Mouse (Mus musculus): ENCODE measurements around the gene Homer2.

DNA sequence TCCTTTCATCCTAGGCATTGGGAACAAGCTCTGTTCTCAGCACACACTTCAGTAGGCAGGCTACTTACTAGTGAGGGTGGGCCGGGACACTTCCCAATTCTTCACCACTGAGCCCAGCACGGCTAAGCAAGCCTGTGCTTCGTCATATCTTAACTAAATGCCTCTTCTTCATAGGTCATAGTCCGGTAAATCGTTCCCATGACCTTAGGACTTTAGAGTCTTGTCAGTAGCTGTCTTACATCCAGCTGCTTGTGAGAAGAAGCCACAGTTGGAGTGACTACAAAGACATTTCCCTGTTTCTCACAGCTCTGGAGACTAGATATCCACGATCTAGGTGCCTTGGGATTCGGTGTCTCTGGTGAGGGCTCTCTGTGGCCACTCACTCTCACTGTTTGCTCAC, 122.0 kb downstream of the Homer2 start:
- TF ChIP-seq CTCF (IDR thresholded peaks at IDR 0.05; ENCODE audit: control insufficient read depth, insufficient read depth, insufficient read length) = no peak
- no peak for TF ChIP-seq MAX (IDR thresholded peaks at IDR 0.05)
